Mouse (Mus musculus): Measurements from ENCODE around the gene Spag6l.

DNA sequence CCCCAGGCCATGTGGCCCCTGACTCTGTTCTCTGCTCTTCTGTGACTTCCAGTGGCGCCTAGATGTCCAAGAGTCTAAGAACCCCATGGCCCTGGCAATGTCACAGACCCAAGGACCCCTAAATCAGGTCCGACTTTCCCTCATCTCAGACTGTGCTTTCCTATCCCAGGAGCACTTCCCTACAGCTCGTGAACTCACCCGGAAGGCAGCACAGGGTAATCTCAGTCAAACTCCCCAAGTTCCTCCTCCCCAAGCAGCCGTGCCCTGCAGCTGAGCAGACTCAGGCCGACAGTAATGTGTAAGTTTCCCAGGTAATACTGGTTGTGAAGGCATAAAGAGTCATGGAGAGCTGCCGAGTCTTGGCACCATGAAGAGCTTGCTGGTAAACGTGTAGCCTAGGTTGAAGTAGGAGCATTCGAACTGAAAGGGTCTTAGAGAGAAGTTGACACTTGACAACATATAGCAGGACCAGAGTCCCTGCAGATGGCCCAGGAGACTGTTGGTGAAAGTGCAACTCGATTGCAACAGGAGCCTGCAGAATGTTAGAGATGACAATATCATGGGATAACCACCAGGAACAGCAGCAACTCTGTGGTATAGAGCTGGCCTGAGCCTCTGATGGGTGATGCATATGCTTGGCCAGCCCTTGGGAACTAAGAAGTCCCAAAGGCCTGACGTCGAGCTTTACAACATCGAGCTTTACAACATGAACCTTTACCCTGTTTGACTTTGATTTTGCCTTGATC lies 27.6 kb upstream of the Spag6l start:
- TF ChIP-seq CTCF (conservative IDR thresholded peaks at IDR 0.05; ENCODE audit: insufficient read depth, insufficient read length, low read depth, low read length) (no peak), POLR2A (IDR thresholded peaks at IDR 0.05; ENCODE audit: low read depth, low read length) (no peak)

Measured in kidney, adult 2 months (tissue).